Mouse (Mus musculus) cerebellum, adult 9-10 months (tissue): ENCODE data around the gene Kdf1.
"Not testable (repeated sequence)": the region's sequence is repeated elsewhere in the genome, so short reads cannot be mapped to it uniquely, and the experiment has no call there.

ENCODE experiments used
- DNase-seq: peaks from one replicate; pipeline ENCODE4 v3.0.0; 2022

Gene Kdf1

DNA sequence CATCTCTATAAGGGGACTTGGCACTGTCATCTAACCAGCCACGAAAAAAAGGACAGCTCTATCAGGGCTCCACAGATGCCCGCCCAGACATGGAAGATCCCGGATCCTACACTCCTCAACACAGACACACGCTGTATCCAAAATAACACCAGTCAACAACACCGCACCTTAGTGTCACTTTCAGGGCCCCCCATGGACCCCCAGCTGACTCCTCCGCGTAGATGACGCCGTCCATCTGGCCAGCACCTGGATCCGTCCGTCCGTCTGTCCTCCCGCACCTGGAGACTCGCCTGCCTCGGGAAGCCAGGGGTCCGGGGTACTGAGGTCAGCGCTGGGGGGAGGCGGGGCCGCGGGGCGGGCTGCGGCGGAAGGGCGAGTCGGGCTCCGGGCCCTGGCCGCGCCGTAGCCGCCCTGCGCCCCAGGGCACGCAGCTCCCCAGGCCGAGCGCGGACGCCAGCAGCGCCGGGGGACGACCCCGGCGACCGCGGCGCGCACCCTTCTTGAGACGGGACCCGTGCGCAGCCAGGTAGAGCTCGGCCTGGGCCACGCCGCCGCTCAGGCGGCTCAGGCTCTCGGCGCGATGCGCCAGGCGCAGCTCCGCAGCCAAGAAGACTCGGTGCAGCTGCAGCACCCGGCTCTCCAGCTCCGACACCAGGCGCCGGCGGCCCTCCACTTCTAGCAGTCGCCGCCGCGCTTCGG, 21.2 kb upstream of the Kdf1 start:
- peak; percentile 69 for DNase-seq

DNA sequence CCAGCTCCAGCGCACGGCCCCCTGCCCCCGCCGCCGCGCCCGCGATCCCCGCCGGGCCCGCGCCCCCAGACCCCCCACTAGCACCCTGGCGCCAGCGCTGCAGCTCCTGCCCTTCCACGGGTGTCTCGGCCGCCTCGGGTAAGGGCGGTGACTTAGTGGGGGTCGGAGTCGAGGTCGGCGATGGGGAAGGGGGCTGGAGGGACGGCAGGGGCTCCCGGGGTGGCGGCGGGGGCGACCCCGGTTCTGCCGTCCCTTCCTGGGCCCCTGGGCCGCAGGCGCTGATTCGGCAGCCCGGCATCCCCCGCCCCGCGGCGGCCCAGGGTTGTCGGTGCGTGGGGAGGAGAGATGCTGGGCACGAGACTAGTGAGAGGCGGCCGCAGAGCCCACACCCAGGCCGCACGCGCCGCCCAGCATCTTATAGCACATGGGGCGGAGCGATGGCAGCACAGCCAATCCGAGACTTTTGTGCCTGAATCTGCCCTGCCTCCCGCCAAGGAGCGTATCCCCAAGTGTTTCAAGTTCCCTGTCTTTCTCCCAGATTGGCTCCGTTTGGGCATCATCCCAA, 20.5 kb upstream of the Kdf1 start, which contains the start of gene Trnp1:
Trnp1 (minus strand) TSS at position 391 of the 565 bp plus-strand sequence.
- DNase-seq: peak; percentile 94

- no peak for DNase-seq
Measured at GRCm38 (mm10) chr4:133501514-133501913, 17.2 kb upstream of the Kdf1 start.

- no peak for DNase-seq
Measured at GRCm38 (mm10) chr4:133504300-133504699, 14.5 kb upstream of the Kdf1 start.

DNA sequence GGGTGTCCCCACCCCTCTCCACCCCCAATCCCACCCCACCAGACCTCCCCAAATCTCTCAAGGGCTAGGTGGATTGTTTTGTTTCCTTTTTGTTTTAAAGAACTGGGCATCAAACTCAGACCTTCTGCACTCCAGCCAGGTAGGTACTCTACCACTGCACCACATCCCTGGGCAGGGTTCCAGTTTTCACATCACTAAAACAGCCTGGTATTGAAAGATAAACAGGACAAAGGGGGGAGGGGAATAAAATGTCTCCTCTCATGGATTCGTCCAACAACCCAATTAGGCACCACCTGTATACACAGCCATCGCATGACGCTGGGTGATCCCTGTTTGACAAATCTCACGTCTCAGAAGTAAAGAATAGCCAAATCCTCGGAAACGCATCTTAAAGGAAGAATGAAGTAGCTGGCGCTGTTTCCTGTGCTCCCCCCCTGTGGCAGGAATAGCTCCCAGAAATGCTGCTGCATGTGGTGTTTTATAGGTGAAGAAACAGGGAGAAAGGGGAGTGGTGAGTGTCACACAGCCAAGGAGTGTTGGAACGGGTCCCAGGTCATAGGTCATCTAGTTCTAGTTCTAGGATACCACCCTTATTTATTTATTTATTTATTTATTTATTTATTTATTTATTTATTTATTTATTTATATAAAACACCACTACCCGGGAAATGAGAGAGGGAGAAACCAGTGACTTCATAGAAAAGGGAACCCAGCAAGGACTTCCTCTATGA, 13.8 kb upstream of the Kdf1 start:
- peak; percentile 34 for DNase-seq

GRCm38 (mm10) chr4:133506573-133506972, 12.2 kb upstream of the Kdf1 start:
- no peak for DNase-seq

DNA sequence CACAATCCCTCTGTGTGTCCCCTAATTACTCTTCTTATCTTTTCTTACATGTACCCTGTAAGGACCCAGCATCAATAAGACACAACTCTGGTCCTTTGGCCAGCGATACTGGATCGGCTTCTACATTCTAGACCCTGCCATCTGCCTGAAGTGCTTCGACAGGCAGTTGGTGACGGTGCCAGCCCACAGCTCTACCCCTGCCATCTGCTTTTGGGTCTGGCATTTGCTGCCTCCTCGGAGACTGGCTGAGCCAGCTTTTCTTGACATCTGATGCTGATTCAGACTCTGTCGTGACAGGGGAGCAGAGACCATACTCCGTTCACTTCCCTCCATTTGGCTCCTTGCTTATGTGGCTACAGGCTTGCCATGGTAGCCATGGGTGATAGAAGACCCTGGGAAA, 9.8 kb upstream of the Kdf1 start:
- peak; percentile 86 for DNase-seq

DNA sequence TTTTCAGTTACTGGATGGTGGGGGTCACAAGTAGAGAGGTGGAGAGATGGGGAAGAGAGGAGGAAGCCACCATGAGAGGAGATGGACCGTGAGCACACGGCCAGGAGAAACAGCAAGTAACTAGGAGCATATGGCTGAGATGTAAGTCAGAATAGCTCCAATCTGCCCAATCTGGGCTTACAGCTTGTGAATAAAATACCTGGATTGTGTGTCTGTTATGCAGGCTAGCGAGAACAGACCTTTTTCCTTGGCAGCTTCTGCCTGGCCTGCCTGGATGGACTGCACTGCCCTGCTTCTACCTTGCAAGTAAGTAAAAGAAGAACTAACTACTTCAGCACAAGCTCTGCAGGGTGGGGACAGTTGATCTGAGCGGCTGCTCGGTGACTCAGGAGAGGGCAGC, 7.7 kb upstream of the Kdf1 start:
- peak; percentile 79 for DNase-seq

DNA sequence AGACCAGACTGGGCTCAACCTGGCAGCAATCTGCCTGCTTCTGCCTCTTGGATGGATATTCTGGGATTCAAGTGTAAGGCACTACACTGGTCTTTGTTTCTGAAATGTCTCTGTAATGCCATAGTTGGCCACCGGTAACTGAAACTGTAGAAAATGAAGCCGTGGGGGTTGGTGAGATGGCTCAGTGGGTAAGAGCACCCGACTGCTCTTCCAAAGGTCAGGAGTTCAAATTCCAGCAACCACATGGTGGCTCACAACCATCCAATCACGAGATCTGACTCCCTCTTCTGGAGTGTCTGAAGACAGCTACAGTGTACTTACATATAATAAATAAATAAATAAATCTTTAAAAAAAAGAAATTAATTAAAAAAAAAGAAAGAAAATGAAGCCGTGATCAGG, 6.3 kb upstream of the Kdf1 start:
- not testable (repeated sequence) for DNase-seq

DNA sequence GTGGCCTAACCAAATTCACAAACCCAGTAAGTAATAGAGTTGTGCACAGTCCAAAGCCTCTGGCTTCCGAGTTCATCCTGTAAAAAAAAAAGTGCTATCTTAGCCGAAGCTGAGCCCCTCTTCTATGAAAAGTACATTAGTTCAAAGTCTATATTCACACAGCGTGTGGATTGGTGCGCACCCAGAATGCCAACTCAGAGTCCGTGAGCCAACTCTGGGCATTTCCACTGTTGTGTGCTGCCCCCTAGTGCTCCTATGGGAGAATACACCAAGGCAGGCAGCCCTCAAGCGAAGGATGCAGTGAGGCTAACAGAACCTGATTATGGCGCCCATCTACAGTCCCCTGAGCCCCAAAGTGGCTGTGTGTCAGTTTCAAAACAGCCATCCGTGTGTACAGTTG, 5.8 kb upstream of the Kdf1 start:
- peak; percentile 92 for DNase-seq

DNA sequence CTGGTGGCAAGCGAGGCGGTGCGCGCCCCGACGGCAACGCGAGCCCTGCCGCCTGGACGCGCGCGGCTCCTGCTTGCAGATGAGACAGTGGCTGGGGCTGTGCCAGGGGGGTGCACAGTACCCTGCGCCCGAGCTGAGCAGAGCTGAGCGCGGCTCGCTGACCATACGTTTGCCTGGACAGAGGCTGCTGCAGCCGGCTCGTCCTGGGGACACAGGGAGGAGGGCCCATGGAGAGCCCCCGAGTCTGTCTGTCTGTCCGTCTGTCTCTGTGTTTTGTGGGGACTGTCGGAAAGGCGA, 554 bp downstream of the Kdf1 start:
- no peak for DNase-seq

DNA sequence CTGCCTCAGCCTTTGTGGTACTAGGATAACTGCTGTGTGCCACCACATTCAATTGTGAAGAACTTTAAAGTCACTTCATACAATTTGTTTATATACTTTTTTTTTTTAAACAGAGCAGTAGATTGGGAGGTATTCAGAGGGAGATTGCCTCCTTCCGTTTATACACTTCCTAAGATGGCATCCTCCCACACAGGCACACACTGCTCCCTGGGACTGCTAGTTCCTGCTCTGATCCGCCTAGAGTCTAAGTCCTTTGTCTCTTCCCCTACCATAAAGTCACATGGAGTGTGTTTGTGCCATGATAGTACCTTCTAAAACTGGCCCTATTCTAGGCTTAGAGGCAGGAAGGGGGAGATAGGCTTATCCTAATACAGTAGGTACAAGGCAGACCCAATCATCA, 2.7 kb downstream of the Kdf1 start:
- DNase-seq: no peak

DNA sequence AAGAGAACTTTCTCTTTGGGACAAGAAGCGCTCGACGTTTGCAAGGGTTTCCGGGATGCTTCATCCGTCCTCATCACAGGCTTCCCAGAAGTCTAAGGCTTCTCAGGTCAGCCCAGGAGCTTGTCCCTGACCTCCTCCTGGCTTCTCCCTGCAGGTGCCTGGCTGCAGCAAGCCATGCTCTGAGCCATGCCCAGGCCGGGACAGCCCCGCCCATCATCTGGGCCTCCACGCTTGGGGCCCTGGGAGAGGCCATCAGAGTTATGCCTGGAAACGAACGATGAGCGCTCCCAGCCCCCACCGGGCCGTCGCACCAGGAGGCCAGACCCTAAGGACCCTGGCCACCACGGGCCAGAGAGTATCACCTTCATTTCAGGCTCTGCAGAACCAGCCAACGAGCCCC, 9.0 kb downstream of the Kdf1 start:
- DNase-seq: no peak

GRCm38 (mm10) chr4:133532777-133533176, 14.0 kb downstream of the Kdf1 start:
- DNase-seq: no peak

GRCm38 (mm10) chr4:133536081-133536480, 17.3 kb downstream of the Kdf1 start:
- DNase-seq: no peak

DNA sequence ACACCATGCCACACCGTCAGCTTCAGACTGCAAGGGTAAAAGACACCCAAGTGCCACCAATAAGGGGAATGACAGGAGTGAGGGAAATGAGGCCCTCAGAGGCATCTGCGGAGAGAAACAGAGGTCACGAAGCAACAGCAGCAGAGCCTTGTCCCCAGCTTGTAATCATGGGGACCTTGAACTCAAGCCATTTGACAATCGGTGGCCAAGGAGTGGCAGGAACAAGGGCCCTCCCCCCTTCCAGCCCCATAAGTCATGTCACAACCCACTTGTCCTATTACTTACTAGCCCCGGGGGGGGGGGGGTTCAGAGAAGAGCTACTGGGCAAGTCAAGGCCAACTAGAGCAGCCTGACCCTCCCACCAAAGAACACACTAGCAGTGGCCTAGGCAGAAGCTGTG, 17.9 kb downstream of the Kdf1 start:
- DNase-seq: no peak

GRCm38 (mm10) chr4:133545272-133546231, 26.8 kb downstream of the Kdf1 start, which contains the start of gene Nudc:
Gene Nudc, minus strand, starts transcription at chr4:133545996.
- DNase-seq: peak; percentile 97

GRCm38 (mm10) chr4:133552029-133552428, 33.3 kb downstream of the Kdf1 start:
- DNase-seq: no peak

DNA sequence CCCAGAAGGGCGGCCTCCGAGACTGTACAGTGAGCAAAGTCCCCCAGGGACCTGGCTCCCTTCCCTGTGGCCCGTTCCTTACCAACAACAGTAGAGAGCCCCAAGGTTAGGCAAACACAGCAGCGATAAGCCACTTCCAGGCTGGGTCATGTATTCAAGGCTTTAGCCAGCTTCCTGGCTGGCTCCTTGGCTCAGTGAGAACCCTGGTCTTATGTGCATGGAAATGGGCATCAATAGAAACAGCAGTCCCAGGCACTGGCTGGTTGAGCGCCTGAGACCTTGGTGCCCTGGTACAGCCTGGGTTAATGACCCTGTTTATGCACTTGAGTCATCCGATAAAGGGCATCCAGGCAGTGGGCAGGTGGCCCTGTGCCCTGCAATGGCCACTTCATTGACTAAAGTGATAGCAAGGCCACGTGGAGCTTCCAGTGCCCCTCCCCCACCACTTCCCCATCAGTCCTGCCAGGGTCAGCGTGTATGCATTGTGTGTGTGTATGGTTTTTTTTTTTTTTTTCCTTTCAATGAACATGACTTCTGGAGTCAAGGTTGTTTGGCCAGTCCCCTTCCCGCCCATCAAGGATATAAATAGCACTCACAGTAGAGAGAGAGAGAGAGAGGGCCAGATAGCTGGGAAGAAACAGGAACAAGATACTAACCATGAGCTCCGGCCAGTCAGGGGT, 34.1 kb downstream of the Kdf1 start, which contains the start of gene Nr0b2:
Nr0b2 (plus strand) TSS at position 609 of the 680 bp plus-strand sequence.
- no peak for DNase-seq

GRCm38 (mm10) chr4:133553448-133554330, 34.9 kb downstream of the Kdf1 start:
- no peak for DNase-seq

DNA sequence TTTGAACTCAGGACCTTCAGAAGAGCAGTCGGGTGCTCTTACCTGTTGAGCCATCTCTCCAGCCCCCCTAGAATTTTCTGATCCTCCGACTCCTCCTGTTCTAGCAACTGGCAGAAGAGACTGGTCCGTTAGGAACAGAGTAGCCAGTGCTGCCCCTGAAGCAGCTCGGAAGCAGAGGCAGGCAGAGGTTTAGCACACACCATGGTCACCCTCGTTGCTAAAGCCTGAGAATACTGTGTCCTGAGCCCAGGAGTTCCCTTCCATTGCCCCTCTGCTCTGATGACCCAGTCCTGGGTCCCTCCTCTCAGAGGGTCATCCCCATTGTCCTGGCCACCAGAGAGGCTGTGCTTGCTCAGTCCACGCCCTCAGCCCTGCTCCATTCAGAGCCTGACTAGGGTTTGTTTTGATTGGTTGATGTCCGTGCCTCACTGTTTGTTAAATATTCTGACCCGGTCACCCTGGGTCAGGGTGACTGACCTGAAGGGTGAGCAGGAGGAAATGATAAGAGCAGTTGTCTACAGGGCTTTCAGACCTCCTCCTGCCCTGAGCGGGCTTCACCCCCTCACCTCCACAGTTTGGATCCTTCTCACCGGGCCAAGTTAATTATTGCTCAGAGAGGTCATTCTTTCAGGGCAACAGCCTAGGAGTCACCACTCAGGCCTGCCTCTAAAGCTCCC, 38.4 kb downstream of the Kdf1 start:
- DNase-seq: no peak
